Mouse (Mus musculus) cortical plate, adult 2 months (tissue): Measurements from ENCODE around the gene Amh.

ENCODE experiments used
- CTCF ChIP-seq: fragments of 200-500 bp; IDR thresholded peaks from 2 replicates; pipeline ENCODE4 v1.5.1; 2011; ENCODE audit warnings: mild to moderate bottlenecking, control low read depth, low read length; ENCODE audit not compliant: insufficient read depth; ENCODE audit errors: extremely low read depth
- POLR2A ChIP-seq: fragments of 200-500 bp; IDR thresholded peaks from 2 replicates; pipeline ENCODE4 v1.6.1; 2011; ENCODE audit warnings: mild to moderate bottlenecking, low read length, control low read depth; ENCODE audit not compliant: insufficient read depth; ENCODE audit errors: extremely low read depth

DNA sequence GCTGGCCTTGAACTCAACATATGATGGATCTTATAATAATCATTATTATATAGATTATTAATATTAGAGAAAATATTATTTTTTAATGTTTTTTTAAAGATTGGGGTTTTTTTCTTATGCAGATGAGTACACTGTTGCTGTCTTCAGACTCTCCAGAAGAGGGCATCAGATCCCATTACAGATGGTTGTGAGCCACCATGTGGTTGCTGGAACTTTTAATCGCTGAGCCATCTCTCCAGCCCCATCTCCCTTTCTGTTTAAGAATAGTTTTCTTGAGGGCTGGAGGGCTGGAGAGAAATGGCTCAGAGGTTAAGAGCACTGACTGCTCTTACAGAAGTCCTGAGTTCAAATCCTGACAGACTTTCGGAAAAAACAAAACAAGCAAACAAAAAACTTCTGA, 16.9 kb downstream of the Amh start:
- TF ChIP-seq POLR2A (no peak), CTCF (peak; percentile 46)
